Mouse (Mus musculus) neutrophil, adult 83 days (primary cell): ENCODE data around the gene Sbds. TPM values are rescaled to one million over a fixed set of nuclear protein-coding genes. Genes with fewer than 3 reads are reported as not detected.

Experiments
- total RNA-seq, 2 experiments: library from RNA; stranded (reverse); gene quantifications; one replicate each; pipeline ENCODE4 v1.2.4; 2023

Gene Sbds
- 10 to 100 TPM; 37.7 to 41.7 TPM for total RNA-seq

GRCm38 (mm10) chr5:130255017-130255720, at the start of gene Sbds, which contains the start of gene Tyw1:
TSS of gene Sbds (minus strand) at chr5:130255530.
TSS of gene Tyw1 (plus strand) at chr5:130255619.

DNA sequence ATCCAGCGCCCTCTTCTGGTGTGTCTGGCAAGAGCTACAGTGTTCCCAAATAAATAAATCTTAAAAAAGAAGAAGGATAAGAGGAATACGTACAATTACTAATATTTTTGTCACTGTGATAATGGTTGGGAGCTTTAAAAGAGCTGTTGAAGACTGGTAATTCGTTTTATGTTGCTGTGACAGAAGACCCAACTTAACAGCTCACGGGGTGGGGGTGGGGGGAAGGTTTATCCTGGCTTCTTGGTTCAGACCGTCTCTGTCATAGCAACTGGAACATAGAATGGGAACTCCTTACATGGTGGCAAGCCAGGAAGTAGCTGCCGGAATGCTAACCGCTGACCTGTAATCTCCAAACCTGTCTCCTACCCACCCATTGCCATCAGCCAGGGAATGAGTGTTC, 38.5 kb downstream of the Sbds start, which contains the start of gene Tmem248:
TSS of gene Tmem248 (plus strand) at position 301 of the 400 bp plus-strand sequence.

Other genes starting within 250 kb of the Sbds start
- 10 to 100 TPM; 20.8 to 26.4 TPM for gene Asl, start 226.3 kb downstream of the Sbds start, total RNA-seq
- gene Crcp, start 226.2 kb downstream of the Sbds start, total RNA-seq = 10 to 100 TPM; 21.8 to 23.1 TPM
- 1 to 10 TPM; 3.8 to 4.7 TPM for gene Tpst1, start 182.2 kb downstream of the Sbds start, total RNA-seq
- 1 to 10 TPM; 6.2 to 6.6 TPM for gene Kctd7, start 110.7 kb downstream of the Sbds start, total RNA-seq
- 10 to 100 TPM; 34.6 to 48.5 TPM for gene Rabgef1, start 83.7 kb downstream of the Sbds start, total RNA-seq
- 10 to 100 TPM; 37.4 to 52.7 TPM for gene Tmem248, start 38.4 kb downstream of the Sbds start, total RNA-seq
- 10 to 100 TPM; 10.9 to 11.6 TPM for gene Tyw1, start 89 bp upstream of the Sbds start, total RNA-seq
- not detected for gene Caln1, start 113.9 kb upstream of the Sbds start, total RNA-seq
- gene A330070K13Rik, start 129.1 kb upstream of the Sbds start, total RNA-seq = not detected